28 mouse cellular contexts compared by ENCODE assay signal in the genomic region with DNA sequence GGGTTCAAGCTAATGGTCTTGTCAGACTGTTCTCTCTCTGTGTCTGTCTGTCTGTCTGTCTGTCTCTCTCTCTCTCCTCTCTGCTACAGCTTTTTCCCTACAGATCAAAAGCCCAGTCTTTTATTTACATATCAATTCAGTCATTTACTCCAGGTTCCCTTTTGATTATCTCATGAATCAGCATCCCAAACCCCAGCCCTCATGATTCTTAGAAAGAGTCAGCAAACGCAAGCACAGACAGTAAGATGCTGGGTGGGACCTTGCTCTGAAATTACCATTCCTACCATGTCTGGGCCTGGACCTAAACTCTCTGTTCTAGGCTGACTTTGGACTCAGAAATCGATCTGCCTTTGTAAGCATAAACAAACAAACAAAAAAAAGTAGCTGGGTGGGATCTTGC.
"Had no signal": no experiment of that assay in that cellular context is flagged by ENCODE, and none has a peak within 500 bp of the region (broad histone marks: within the 10 kb centered on the region; RNA-seq: fewer than 3 reads in every experiment).

No protein-coding gene starts in this region.

- H3K27me3 ChIP-seq: heart, embryonic 13.5 days; heart, embryonic 15.5 days; hindbrain, embryonic 12.5 days; limb, embryonic 12.5 days; liver, embryonic 13.5 days; liver, embryonic 15.5 days had no signal

- H3K36me3 ChIP-seq: heart, embryonic 13.5 days; heart, embryonic 15.5 days; hindbrain, embryonic 10.5 days; hindbrain, embryonic 12.5 days; limb, embryonic 10.5 days; limb, embryonic 12.5 days; liver, embryonic 13.5 days; liver, embryonic 15.5 days had no signal

- H3K4me3 ChIP-seq: heart, adult 2 months; heart, embryonic 13.5 days; heart, embryonic 15.5 days; hindbrain, embryonic 10.5 days; hindbrain, embryonic 12.5 days; layer of hippocampus, adult 2 months; left cerebral cortex, adult 2 months; limb, embryonic 10.5 days; limb, embryonic 12.5 days; liver, embryonic 13.5 days; liver, embryonic 15.5 days had no signal

- DNase-seq: gastrocnemius, postnatal 14 days; gastrocnemius, postnatal 36 days; heart, adult 11 months; heart, adult 2 months; heart, postnatal 14 days; heart, postnatal 4 days; kidney, adult 18-20 months; kidney, adult 8-10 months; kidney, postnatal 10 days; kidney, postnatal 25 days; kidney, postnatal 4 days; liver; liver, embryonic 13.5 days had no signal

- H3K27ac ChIP-seq: heart, adult 2 months; heart, embryonic 13.5 days; heart, embryonic 15.5 days; hindbrain, embryonic 10.5 days; hindbrain, embryonic 12.5 days; hindbrain, embryonic 14.5 days; layer of hippocampus, adult 2 months; left cerebral cortex, adult 2 months; limb, embryonic 10.5 days; limb, embryonic 12.5 days; liver, embryonic 13.5 days; liver, embryonic 15.5 days had no signal

- ATAC-seq: hindbrain, embryonic 16.5 days; inflammation-experienced regulatory T-cells, adult 6 months; intestine, postnatal 0 days had no signal

- H3K9ac ChIP-seq: heart, embryonic 13.5 days; heart, embryonic 15.5 days; hindbrain, embryonic 12.5 days; hindbrain, embryonic 14.5 days; limb, embryonic 12.5 days; liver, embryonic 13.5 days; liver, embryonic 15.5 days had no signal

- H3K9me3 ChIP-seq: heart, embryonic 15.5 days; limb, embryonic 10.5 days had no signal

- H3K4me2 ChIP-seq: heart, embryonic 11.5 days; heart, embryonic 13.5 days; heart, embryonic 15.5 days; hindbrain, embryonic 12.5 days; hindbrain, embryonic 14.5 days; limb, embryonic 12.5 days; liver, embryonic 11.5 days; liver, embryonic 13.5 days; liver, embryonic 15.5 days had no signal

- H3K4me1 ChIP-seq: heart, embryonic 13.5 days; heart, embryonic 15.5 days; hindbrain, embryonic 10.5 days; hindbrain, embryonic 12.5 days; liver, embryonic 13.5 days; liver, embryonic 15.5 days had no signal
